Mouse (Mus musculus): Measurements from ENCODE around the gene Mylpf. TPM values are rescaled to one million over a fixed set of nuclear protein-coding genes. Genes with fewer than 3 reads are reported as not detected.

The Mylpf gene
- total RNA-seq, 2 experiments from 2014 or later, result 0.99 to 2.9 TPM

DNA sequence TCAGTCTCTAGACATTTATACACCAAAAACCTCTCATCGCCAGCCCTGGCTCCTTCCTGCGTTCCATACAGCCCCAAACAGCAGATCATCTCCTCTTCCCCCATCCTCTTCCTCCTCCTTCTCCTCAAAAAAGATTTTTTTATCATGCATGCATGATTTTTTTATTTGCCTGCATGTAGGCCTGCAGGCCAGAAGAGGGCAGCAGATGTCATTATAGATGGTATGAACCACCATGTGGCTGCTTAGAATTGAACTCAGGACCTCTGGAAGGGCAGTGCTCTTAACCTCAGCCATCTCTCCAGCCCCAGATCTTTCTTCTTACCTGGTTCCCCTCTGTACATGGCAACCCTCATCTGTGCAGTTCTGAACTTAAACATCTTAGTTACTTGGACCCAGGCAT is 43.7 kb downstream of the Mylpf start:
- DNase-seq (ENCODE audit: low spot score), result no peak
- intact Hi-C loops (cut with DNase I), result loop anchor here (2.0 kb wide), 1 partner anchor 20 kb away; the partner anchor contains the start of genes Sept1 and Zfp553

DNA sequence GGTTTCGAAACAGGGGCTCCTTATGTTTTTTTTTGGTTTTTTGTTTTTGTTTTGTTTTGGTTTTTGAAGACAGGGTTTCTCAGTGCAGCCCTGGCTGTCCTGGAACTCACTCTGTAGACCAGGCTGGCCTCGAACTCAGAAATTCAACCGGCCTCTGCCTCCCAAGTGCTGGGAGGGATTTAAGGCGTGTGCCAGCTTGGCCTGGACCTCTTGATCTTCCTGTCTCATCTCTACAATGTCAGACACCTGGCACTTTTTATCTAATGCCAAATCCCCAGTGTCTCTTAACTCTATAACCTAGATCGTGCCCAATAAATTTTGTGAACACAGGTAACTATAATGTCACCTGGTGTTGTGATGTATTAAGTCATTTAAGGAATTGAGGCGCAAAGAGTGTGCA is 44.7 kb downstream of the Mylpf start:
- no peak for DNase-seq (ENCODE audit: low spot score)
- intact Hi-C loops (cut with DNase I), result loop anchor here (2.0 kb wide), 1 partner anchor 21 kb away; the partner anchor contains the start of genes Sept1 and Zfp553

DNA sequence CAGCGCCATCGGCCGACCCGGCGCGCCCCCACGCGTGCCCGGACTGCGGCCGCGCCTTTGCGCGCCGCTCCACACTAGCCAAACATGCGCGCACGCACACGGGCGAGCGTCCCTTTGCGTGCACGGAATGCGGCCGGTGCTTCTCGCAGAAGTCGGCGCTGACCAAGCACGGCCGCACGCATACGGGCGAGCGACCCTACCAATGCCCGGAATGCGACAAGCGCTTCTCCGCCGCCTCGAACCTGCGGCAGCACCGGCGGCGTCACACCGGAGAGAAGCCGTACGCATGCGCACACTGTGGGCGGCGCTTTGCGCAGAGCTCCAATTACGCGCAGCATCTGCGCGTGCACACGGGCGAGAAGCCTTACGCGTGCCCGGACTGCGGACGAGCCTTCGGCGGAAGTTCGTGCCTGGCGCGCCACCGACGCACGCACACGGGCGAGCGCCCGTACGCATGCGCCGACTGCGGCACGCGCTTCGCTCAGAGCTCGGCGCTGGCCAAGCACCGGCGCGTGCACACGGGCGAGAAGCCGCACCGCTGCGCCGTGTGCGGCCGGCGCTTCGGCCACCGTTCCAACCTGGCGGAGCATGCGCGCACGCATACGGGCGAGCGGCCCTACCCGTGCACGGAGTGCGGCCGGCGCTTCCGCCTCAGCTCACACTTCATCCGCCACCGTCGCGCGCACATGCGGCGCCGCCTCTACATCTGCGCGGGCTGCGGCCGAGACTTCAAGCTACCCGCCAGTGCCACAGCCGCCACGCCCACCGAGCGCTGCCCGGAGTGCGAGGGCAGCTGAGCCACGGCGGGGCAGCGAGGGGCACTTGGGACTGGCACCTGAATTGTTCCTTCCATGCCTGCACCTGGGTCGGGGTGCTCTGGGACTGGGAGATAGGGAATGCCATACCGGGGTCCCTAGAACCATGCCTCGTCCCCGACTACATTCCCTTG is 45.4 kb downstream of the Mylpf start:
- DNase-seq (ENCODE audit: low spot score), result peak; percentile 89
- intact Hi-C loops (cut with DNase I), result loop anchor here (2.0 kb wide), 1 partner anchor 21 kb away; the partner anchor contains the start of genes Sept1 and Zfp553

DNA sequence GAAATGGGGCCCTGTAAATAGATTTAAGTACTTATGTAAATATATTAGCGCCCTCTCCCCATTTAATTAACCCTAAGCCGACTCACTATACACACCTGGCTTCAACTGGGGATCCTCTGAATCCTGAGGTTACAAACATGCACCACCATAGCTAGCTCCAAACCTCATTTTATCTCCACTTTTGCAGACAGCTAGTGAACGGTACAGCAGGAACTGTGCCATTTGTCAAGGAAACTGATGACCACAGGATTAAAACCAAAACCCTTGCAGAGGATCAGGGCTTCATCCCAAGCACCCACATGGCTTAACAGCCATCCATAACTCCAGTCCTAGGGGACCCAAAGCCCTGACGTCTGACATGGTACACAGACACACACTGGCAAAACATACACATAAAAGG is 46.3 kb downstream of the Mylpf start:
- intact Hi-C loops (cut with DNase I), result loop anchor here (5.0 kb wide), 1 partner anchor 217 kb away; no protein-coding TSS in a partner anchor
- DNase-seq (ENCODE audit: low spot score), result no peak

DNA sequence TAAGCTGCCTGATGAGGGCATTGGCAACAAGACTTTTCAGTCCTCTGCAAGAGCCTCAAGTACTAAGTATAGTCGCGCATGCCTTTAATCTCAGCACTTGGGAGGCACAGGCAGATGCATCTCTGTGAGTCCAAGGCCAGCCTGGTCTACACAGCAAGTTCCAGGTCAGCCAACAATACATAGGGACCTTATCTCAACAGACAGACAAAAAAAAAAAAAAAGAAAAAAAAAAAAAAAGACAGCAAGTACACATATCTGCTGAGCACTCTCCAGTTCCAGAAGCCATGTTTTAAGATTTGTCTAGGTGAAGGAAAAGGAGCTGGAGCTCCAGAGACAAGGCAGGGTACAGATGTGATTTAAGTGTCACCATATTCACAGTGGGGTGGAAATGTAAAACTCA is 47.3 kb downstream of the Mylpf start:
- DNase-seq (ENCODE audit: low spot score), result no peak
- intact Hi-C loops (cut with DNase I), result loop anchor here (5.0 kb wide), 1 partner anchor 216 kb away; no protein-coding TSS in a partner anchor

DNA sequence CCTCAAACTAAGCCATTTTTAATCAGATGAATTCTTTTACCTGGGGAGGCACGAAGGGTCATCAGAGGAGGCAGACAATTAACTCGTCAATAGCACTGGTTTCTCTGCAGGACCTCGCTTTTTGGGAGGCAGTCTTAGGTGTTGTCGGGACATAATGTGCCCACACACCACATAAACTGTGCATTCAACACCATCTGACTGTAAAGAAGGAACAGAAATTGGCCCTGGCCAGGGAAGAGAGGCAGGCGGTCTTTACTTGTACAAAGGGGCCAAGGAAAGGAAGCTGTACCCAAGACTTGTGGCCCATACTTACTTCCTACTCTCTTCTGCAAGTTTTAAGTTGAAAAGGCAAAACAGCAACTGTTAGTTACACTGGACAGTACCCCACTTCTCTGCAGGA is 47.8 kb downstream of the Mylpf start:
- DNase-seq (ENCODE audit: low spot score), result no peak
- intact Hi-C loops (cut with DNase I), result loop anchor here (5.0 kb wide), 1 partner anchor 216 kb away; no protein-coding TSS in a partner anchor

DNA sequence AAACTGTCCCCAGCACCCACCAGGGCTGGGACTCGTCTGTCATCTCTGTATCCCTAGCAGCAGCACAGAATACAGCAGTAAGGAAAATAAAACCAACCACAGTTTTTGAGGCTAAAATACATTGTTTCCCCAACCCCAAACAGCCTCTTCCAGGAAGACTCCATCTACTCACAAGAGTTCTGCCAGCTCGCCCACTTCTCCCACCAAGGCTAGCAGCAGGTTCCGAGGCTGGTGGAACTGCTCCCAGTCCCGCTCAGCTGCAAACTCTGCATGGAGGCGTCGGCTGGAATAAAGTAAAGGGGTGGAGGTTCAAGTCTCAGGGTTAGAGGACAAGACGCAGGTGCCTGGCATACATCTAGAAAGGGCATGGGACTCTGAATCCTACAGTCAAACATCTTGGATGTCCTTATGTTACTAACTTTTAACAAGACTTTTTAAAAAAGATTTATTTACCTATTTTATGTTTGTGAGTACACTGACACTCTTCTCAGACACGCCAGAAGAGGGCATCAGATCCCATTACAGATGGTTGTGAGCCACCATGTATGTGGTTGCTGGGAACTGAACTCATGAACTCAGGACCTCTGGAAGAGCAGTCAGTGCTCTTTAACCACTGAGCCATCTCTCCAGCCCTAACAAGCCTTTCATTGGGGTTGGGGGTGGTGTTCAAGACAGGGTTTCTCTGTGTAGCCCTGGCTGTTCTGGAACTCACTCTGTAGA is 50.7 kb downstream of the Mylpf start:
- DNase-seq (ENCODE audit: low spot score), result no peak
- intact Hi-C loops (cut with DNase I), result loop anchor here (5.0 kb wide), 1 partner anchor 213 kb away; no protein-coding TSS in a partner anchor

DNA sequence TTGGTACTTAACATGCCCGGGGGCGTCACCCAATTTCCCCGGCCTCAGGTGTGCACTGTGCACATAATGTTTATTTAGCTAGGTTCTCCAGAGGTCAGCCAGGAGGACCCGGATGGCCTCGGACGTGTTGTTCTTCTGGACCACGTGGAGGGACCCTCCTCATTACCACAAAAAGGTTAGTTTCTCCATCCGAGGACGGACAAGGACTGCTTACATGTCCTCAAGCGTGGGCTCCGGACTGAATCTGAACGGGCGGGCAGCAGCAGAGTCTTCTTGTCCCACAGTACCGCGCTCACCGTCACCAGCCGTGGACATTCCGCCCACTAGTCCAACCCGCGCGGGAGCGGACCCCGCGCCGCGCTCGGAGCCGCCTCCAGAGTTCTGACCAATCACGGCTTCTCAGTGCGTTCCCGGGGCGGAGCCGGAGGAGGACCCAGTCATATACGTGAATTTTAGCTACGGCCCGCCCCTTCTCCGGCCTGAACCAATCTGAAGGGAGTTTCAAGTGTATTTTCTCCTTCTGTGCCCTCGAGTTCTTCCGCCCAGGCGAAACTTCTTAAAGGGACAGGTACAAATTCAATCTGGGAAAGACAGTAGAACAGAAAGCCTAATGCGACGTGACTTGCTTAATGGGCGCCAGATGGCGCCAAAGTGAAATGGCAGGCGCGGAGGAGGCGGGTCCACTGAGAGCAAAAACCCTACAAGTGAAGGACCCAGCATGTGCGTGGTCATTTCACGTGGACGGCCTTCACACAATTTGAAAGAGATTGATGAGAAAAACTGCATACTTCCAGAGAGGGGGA is 51.8 kb downstream of the Mylpf start, which contains the start of gene Dctpp1:
Dctpp1 (minus strand) TSS at position 401 of the 803 bp plus-strand sequence.
- intact Hi-C loops (cut with DNase I), result loop anchor here (5.0 kb wide), 2 partner anchors 82 to 252 kb away; partner anchors contain the start of gene Srcap

DNA sequence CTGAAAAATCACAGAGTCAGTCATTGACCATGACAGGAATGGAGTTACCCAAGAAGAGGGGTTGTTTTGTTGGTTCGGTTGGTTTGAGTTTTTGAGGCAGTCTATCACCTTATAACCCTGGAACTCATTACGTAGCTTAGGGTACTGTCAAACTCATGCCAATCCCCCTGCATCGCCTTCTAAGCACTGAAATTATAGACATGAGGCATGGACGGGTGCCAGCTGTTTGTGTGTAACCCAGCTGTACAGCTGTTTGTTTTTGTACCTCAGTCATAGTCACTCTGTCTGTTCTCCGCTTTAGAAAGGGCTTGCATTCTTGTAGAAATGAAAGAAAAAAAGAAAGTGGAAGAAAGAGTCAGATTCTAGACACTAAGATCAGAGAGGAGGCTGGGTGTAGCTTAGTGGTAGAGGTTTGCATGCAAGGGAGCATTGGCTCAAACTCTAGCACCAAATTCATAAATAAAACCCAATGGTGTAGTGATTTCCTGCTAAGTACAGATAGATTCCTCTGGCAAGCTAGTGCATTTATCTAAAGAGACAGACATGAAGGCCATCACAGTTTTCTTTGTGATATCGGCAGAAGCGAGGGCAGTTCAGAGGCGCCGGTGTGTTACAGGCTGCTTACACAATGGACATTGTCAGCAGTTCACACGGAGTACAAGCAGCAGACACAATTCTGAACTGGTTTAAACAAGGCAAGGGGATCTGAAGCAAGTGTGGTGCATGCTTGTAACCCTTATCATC is 53.7 kb downstream of the Mylpf start:
- intact Hi-C loops (cut with DNase I), result loop anchor here (5.0 kb wide), 2 partner anchors 80 to 250 kb away; partner anchors contain the start of gene Srcap

More for the DNA sequence above, 51.8 kb downstream of the Mylpf start, which contains the start of gene Dctpp1:
- peak; percentile 98 for DNase-seq (ENCODE audit: low spot score)

DNA sequence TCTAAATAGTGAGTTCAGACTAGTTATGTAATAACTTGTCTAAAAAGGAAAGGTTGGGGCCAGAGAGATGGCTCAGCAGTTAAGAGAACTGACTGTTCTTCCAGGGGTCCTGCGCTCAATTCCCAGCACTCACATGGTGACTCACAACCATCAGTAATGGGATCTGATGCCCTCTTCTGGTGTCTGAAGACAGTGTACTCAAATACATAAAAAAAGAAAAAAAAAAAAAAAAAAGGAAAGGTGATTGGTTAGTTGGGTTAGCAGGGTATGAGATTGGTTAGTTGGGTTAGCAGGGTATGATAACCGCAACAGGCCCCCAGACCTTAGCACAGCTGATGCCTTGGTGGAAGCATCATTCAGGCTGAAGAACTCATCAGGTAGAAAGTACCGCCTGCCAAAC is 54.8 kb downstream of the Mylpf start:
- intact Hi-C loops (cut with DNase I), result loop anchor here (5.0 kb wide), 2 partner anchors 79 to 249 kb away; partner anchors contain the start of gene Srcap
- no peak for DNase-seq (ENCODE audit: low spot score)

More for the DNA sequence above, 53.7 kb downstream of the Mylpf start:
- no peak for DNase-seq (ENCODE audit: low spot score)

Other genes with a start within 250 kb of the Mylpf start
- 10 to 100 TPM; 52.0 to 56.6 TPM for gene Cdipt, start 233.0 kb upstream of the Mylpf start, total RNA-seq (2021)
- gene Cdiptos, start 232.8 kb upstream of the Mylpf start, total RNA-seq (2021), result under 1 TPM in 1 of 2 experiments, not detected in 1; 0.25 TPM
- gene Mvp, start 194.3 kb upstream of the Mylpf start, total RNA-seq (2021), result 10 to 100 TPM; 44.9 to 47.3 TPM
- 1 to 10 TPM in 1 of 2 experiments, not detected in 1; 1.7 TPM for gene Pagr1b, start 192.4 kb upstream of the Mylpf start, total RNA-seq (2021)
- gene Pagr1a, start 191.5 kb upstream of the Mylpf start, total RNA-seq (2021), result 10 to 100 TPM; 12.5 to 12.9 TPM
- gene Gm42742, start 187.8 kb upstream of the Mylpf start, total RNA-seq (2021), result 10 to 100 TPM; 21.5 to 22.6 TPM
- 1 to 10 TPM in 1 of 2 experiments, under 1 TPM in 1; 0.60 to 1.2 TPM for gene Prrt2, start 187.7 kb upstream of the Mylpf start, total RNA-seq (2021)
- 10 to 100 TPM; 66.7 to 69.1 TPM for gene Maz, start 181.9 kb upstream of the Mylpf start, total RNA-seq (2021)
- 1 to 10 TPM; 1.7 to 2.3 TPM for gene Kif22, start 166.4 kb upstream of the Mylpf start, total RNA-seq (2021)
- gene Zg16, start 121.6 kb upstream of the Mylpf start, total RNA-seq (2021), result not detected
- 1 to 10 TPM; 1.4 to 1.7 TPM for gene AI467606, start 117.5 kb upstream of the Mylpf start, total RNA-seq (2021)
- gene Qprt, start 86.7 kb upstream of the Mylpf start, total RNA-seq (2021), result not detected
- gene Spn, start 71.1 kb upstream of the Mylpf start, total RNA-seq (2021), result under 1 TPM; 0.36 to 0.56 TPM
- 10 to 100 TPM; 35.6 to 38.1 TPM for gene Cd2bp2, start 12.8 kb upstream of the Mylpf start, total RNA-seq (2021)
- gene Tbc1d10b, start 422 bp upstream of the Mylpf start, total RNA-seq (2021), result 10 to 100 TPM; 28.8 to 29.1 TPM
- 1 to 10 TPM; 6.0 to 7.1 TPM for gene Zfp553, start 24.2 kb downstream of the Mylpf start, total RNA-seq (2021)
- 1 to 10 TPM; 3.2 to 6.7 TPM for gene Sept1, start 24.2 kb downstream of the Mylpf start, total RNA-seq (2021)
- gene Zfp771, start 35.4 kb downstream of the Mylpf start, total RNA-seq (2021), result 10 to 100 TPM; 17.1 to 20.9 TPM
- gene Dctpp1, start 51.8 kb downstream of the Mylpf start, total RNA-seq (2021), result 10 to 100 TPM; 46.7 to 47.5 TPM
- 10 to 100 TPM; 27.8 to 30.0 TPM for gene Sephs2, start 65.2 kb downstream of the Mylpf start, total RNA-seq (2021)
- gene Itgal, start 87.4 kb downstream of the Mylpf start, total RNA-seq (2021), result 1 to 10 TPM; 1.2 to 2.0 TPM
- gene Zfp768, start 136.7 kb downstream of the Mylpf start, total RNA-seq (2021), result 10 to 100 TPM; 35.4 to 41.3 TPM
- gene Zfp747, start 167.2 kb downstream of the Mylpf start, total RNA-seq (2021), result 1 to 10 TPM; 3.4 to 4.7 TPM
- 1 to 10 TPM; 2.2 to 2.3 TPM for gene 9130019O22Rik, start 178.3 kb downstream of the Mylpf start, total RNA-seq (2021)
- 1 to 10 TPM; 4.4 to 5.3 TPM for gene E430018J23Rik, start 184.7 kb downstream of the Mylpf start, total RNA-seq (2021)
- 1 to 10 TPM; 2.7 to 2.8 TPM for gene Zfp764, start 197.9 kb downstream of the Mylpf start, total RNA-seq (2021)
- 1 to 10 TPM; 2.8 TPM for gene Zfp688, start 213.2 kb downstream of the Mylpf start, total RNA-seq (2021)
- gene Zfp689, start 240.3 kb downstream of the Mylpf start, total RNA-seq (2021), result 1 to 10 TPM; 1.7 to 1.9 TPM